Mouse (Mus musculus): ENCODE results near the gene Hcfc1r1.

Hcfc1r1 gene

GRCm38 (mm10) chr17:23673424-23674073, at the start of gene Hcfc1r1, which contains the start of gene Thoc6:
Gene Hcfc1r1 (plus strand): TSS chr17:23673596.
Gene Thoc6 (minus strand): TSS chr17:23673882.
- peak; percentile 97 for DNase-seq

GRCm38 (mm10) chr17:23627813-23628212, 45.6 kb upstream of the Hcfc1r1 start:
- DNase-seq: no peak

DNA sequence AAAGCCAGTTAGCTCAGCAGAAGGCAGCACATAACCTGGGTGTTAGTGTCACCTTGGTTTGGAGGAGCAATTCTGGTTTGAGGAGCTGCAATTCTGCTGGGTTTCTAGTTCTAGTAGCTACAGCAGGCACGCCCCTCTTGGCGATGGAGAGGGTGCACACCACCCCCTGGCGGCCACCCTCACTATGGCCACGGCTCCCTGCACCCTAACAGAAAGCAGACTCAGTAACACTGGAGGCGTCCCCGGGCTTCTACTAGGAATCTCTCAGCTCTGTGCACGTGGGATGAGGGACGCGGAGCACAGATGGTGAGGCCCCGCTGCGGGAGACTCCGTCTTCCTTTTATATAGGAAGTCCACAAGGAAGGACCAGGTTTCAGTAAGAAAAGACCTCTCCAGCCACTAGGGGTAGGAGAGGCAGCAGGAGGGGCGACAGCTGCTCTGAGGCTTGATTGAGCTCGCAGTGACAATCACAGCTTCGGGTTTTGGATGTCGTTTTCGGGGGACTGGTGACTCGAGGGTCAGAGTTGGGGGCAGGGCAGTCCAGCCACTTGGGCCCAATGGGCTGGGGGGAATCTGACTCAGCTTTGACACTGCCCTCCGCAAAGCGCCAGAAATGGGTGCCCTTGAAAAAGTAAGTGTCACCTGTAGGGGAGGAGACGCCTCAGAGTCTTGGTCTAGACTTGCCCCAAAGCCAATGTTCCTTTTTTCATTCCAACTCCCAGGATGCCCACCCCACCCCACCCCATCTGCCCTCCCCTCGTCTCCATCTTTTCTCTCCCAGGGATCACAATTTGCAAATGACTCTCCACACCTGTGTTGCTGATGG, 43.0 kb upstream of the Hcfc1r1 start:
- DNase-seq: peak; percentile 83

DNA sequence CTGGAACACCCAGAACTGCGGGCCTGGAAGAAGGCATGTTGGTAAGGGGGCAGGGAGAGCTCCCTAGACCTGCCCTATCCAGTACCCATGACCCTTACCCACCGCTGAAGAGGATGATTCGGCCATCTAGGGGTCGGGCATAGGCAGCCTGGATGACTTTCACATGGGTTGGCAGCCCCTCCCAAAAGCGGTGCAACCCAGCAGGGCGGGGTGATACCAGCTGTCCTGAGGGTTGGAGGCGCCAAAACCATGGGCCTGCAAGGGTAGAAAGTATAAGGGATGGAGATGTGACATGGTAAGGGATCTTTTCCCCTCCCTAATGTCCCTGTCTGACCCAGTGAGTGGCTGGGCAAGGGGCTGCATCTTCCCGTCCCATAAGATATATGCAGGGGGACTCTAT, 42.2 kb upstream of the Hcfc1r1 start:
- no peak for DNase-seq

GRCm38 (mm10) chr17:23644613-23645495, 28.5 kb upstream of the Hcfc1r1 start, which contains the start of gene Mmp25:
Gene Mmp25 (minus strand): TSS chr17:23645277.
- DNase-seq: no peak

DNA sequence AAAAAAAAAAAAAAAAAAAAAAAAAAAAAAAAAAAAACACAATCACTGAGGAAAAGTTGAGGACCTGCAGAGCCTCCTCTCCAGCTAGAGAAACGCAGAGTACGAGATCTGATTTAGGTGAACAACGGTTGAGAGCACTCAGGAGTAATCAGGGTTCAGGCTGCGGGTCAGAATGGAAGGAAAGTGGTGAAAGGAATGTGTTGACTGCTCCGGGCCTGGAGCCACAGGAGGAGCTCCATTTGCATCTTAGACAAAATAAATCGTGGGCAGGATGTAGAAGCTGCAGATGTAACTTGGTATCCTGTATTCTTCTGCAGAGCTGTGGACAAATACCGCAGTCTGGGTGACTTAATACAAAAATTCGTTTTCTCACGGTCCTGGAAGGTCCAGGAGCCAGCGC, 27.5 kb upstream of the Hcfc1r1 start:
- no peak for DNase-seq

GRCm38 (mm10) chr17:23651363-23651762, 22.0 kb upstream of the Hcfc1r1 start:
- no peak for DNase-seq

GRCm38 (mm10) chr17:23653324-23653723, 20.1 kb upstream of the Hcfc1r1 start:
- no peak for DNase-seq

- no peak for DNase-seq
These were observed 19.4 kb upstream of the Hcfc1r1 start for GRCm38 (mm10) chr17:23654001-23654400.

- no peak for DNase-seq
These were observed 19.0 kb upstream of the Hcfc1r1 start for GRCm38 (mm10) chr17:23654410-23654809.

DNA sequence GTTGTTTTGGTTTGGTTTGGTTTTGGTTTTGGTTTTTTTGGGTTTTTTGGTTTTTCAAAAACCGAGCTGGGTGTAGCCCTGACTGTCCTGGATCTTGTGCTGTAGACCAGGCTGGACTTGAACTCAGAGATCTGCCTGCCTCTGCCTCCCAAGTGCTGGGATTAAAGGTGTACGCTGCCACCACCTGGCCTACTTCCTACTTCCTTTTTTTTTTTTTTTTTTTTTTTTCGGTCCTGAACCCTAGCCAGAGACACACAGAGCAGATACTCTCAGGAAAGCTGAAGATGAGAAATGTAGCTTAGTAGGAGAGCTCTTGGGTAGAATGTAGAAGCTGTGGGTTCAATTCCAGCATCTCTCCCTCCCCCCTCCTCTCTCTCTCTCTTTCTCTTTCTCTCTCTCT, 14.9 kb upstream of the Hcfc1r1 start:
- no peak for DNase-seq

- peak; percentile 84 for DNase-seq
These were observed 13.1 kb upstream of the Hcfc1r1 start, which contains the start of gene Bicdl2 for GRCm38 (mm10) chr17:23660117-23660875. Gene Bicdl2 (plus strand): TSS chr17:23660506.

GRCm38 (mm10) chr17:23660876-23661200, 12.6 kb upstream of the Hcfc1r1 start:
- DNase-seq: peak; percentile 30

DNA sequence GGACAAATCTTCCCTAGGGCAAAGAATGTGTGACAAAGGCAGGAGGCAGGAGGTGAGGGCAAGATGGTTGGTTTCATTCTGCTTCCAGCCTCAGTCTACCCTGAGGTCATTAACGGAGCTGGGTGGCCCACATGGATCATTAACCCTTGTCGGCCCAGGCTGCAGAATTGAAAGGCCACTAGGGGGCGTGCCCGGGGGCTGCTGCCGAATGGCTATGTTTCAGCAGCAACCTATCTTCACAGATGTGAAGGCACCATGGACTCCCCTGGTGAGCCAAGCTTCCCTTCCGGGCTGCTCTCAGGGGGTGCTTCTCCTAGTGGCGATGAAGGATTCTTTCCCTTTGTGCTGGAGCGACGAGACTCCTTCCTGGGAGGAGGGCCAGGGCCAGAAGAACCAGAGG, 11.9 kb upstream of the Hcfc1r1 start:
- peak; percentile 14 for DNase-seq

GRCm38 (mm10) chr17:23664556-23665021, 8.8 kb upstream of the Hcfc1r1 start:
- DNase-seq: peak; percentile 47

GRCm38 (mm10) chr17:23665511-23665910, 7.9 kb upstream of the Hcfc1r1 start:
- no peak for DNase-seq

- DNase-seq: no peak
These were observed 2.8 kb upstream of the Hcfc1r1 start for GRCm38 (mm10) chr17:23670516-23671074.

DNA sequence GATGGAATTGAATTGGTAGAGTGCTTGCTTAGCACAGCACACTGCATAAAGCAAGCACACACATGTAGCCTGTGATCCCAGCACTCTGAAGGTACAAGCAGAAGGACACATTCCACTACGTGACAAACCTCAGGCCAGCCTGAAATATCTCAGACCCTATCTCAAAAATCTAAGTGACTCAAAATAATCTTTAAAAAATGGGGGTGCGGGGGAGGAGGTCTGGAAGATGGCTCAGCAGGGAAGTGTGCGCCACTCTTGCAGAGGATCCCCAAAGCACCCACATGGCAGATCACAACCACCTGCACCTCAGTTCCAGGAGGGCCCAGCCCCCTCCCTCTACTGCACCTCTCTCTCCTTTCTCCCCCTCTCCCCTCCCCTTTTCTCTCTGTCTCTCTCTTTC, 1.9 kb upstream of the Hcfc1r1 start:
- DNase-seq: no peak

GRCm38 (mm10) chr17:23672761-23673160, 635 bp upstream of the Hcfc1r1 start:
- DNase-seq: no peak

GRCm38 (mm10) chr17:23674271-23674952, 1.0 kb downstream of the Hcfc1r1 start:
- DNase-seq: peak; percentile 10

- DNase-seq: peak; percentile 78
These were observed 1.7 kb downstream of the Hcfc1r1 start for GRCm38 (mm10) chr17:23675127-23675526.
